Mouse (Mus musculus): ENCODE results near the gene Tac2. TPM values are rescaled to one million over a fixed set of nuclear protein-coding genes. Genes with fewer than 3 reads are reported as not detected.
A peak's percentile ranks its signal among the peaks of the same experiment; 100 is the strongest.

Gene Tac2
- polyA plus RNA-seq (2015; fragmentation: Nextera tagmentation; extraction: Ambion mirVana): 0.36 TPM in 1 of 2 replicates, not detected in the other

DNA sequence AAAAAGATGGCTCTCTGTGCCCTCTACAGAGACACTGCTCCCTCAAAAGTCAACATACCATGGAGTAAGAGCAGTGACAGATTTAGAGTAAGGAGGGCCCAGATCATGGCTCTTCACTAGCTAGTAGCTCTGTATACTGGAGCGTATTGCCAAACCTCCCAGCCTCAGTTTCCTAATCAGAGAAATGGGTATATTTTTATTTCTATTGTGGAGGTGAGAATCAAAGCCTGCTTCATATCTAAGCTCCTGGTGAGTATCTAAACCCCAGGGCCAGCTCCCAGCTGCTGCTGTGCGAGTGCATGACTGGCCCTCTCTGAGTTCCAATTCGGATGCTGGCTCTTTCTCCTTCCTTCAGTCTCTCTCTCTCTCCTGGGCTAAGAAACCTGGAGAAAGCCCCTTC lies at the start of gene Tac2:
TSS of gene Tac2 (plus strand) at position 301 of the 400 bp plus-strand sequence.
- no peak for ATAC-seq (replicated peaks)
- Histone ChIP-seq H3K4me2 (no peak within 1 kb of the TSS), H3K36me3 (replicated peaks) (no peaks in the 10 kb centered on the region), H3K27ac (no peak within 1 kb of the TSS), H3K9ac (no peak within 1 kb of the TSS), H3K9me3 (no peaks in the 10 kb centered on the region), H3K4me3 (no peak within 1 kb of the TSS), H3K27me3 (replicated peaks) (no peaks in the 10 kb centered on the region; the same call in 1 of the 2 replicates), H3K4me1 (peaks cover 26% of the 10 kb centered on the region)
- 84% methylated on average over 3 of the region's 3 CpGs for WGBS

DNA sequence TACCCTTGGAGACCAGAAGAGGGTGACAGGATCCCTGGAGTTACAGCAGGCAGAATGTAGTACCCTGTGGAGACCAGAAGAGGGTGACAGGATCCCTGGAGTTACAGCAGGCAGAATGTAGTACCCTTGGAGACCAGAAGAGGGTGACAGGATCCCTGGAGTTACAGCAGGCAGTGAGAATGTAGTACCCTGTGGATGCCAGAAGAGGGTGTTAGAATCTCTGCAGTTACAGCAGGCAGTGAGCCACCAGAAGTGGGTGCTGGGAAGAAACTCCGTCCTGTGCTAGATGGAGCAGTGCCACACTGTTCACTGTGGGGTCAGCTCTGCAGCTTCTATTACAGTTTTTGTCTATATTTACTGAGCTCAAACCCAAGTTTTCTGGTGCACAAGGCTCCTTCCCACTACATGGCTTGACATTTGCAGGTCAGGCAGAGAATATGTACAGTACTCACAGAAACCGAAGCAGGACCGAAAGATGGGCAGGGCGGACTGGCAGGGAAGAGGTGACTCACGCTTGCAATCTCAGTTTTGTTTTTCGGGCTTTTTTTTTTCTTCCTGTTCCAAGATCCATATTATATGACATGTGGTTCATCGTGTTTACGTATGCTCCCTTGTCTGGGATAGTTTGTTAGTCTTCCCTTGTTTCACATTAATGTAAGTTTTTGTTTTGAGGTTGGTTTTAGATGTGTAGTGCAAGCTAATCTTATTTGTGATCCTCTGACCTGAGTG lies 49.3 kb upstream of the Tac2 start:
- no peaks in the 10 kb centered on the region for H3K27me3 ChIP-seq (replicated peaks)
- H3K27ac ChIP-seq: 0 out of 2 replicates have a peak overlapping the region, but pooled peaks have one; percentile 36
- no peaks in the 10 kb centered on the region for H3K36me3 ChIP-seq (replicated peaks)
- no peak overlapping the region for H3K9ac ChIP-seq
- WGBS: 86% methylated on average over 8 of the region's 8 CpGs
- no peak for ATAC-seq (replicated peaks)
- peaks cover 15% of the 10 kb centered on the region for H3K4me1 ChIP-seq
- no peak overlapping the region for H3K4me3 ChIP-seq
- H3K9me3 ChIP-seq: no peaks in the 10 kb centered on the region
- H3K4me2 ChIP-seq: no peak overlapping the region

DNA sequence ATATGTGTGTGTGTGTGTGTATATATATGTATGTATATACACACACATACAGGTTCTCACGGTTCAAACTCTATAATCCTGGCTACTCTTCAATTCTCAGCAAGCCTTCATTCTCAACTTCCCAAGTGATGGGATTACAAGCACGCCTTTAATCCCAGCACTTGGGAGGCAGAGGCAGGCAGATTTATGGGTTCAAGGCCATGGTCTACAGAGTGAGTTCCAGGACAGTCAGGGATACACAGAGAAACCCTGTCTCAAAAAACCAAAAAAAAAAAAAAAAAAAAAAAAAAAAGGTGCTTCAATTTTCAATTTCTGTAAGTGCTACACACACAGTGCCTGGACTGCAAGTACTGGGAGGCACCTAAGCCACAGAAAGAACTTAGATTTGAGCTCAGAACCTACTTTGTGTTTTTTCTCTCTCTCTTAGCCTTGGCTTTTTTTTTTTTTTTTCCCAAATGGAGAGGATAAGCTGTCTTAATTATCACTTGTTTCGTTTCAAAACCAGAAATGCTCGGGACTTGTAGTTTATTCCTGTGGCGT lies 48.3 kb upstream of the Tac2 start:
- H3K27me3 ChIP-seq (replicated peaks): no peaks in the 10 kb centered on the region
- no peak for ATAC-seq (replicated peaks)
- H3K36me3 ChIP-seq (replicated peaks): no peaks in the 10 kb centered on the region
- H3K4me1 ChIP-seq: peaks cover 15% of the 10 kb centered on the region
- WGBS: 48% methylated on average over 5 of the region's 5 CpGs
- H3K9me3 ChIP-seq: no peaks in the 10 kb centered on the region
- H3K9ac ChIP-seq: peak overlapping the region; percentile 36
- H3K4me2 ChIP-seq: peak overlapping the region; percentile 98
- H3K27ac ChIP-seq: peak overlapping the region; percentile 75
- H3K4me3 ChIP-seq: peak overlapping the region; percentile 66

DNA sequence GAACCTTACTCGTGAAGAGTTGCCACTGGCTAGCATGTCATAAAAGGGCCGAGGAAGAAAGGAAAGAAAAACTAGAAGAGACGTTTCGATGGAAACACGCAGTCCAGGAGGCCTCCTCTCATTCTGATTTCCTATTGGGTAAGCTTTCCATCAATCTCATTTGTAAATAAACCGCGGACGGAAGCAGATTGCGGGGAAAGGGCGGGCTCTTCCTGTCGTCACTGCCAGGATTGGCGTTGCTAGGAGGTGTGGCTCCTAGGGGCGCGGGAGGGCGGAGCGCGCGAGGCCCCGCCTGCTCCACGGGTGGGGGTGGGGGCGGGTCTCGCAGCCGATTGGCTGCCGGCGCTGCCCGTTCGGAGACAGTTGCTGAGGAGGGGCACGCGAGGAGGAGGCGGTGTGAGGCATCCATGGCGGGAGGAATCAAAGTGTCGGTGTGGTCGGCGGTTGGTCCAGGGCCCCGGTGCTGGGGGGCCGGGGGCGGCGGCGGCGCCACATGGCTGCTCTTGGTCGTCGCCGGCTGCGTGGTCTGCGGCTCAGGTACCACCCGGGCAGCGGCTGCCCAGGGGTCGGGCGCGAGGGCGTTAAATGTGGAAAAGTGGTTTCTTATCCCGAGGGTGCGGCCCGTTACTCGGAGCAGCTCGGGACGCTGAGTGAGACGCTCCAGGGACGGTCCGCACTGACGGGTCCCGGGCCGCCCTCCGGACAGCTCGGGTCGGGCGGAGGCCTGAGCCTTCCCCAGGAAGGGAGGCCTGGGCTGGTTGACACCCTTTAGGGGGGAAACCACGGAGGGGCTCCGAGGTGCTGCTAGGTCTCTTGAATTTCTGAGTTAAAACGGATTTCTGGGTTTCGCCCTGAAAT lies 47.4 kb upstream of the Tac2 start:
- Histone ChIP-seq H3K27me3 (replicated peaks) (no peaks in the 10 kb centered on the region), H3K9me3 (no peaks in the 10 kb centered on the region), H3K27ac (peak overlapping the region; percentile 75), H3K4me3 (peak overlapping the region; percentile 66), H3K4me1 (peaks cover 15% of the 10 kb centered on the region), H3K4me2 (peak overlapping the region; percentile 98), H3K9ac (peak overlapping the region; percentile 72), H3K36me3 (replicated peaks) (no peaks in the 10 kb centered on the region)
- under 1% methylated on average over 71 of the region's 71 CpGs for WGBS
- ATAC-seq (replicated peaks): peak; percentile 97

DNA sequence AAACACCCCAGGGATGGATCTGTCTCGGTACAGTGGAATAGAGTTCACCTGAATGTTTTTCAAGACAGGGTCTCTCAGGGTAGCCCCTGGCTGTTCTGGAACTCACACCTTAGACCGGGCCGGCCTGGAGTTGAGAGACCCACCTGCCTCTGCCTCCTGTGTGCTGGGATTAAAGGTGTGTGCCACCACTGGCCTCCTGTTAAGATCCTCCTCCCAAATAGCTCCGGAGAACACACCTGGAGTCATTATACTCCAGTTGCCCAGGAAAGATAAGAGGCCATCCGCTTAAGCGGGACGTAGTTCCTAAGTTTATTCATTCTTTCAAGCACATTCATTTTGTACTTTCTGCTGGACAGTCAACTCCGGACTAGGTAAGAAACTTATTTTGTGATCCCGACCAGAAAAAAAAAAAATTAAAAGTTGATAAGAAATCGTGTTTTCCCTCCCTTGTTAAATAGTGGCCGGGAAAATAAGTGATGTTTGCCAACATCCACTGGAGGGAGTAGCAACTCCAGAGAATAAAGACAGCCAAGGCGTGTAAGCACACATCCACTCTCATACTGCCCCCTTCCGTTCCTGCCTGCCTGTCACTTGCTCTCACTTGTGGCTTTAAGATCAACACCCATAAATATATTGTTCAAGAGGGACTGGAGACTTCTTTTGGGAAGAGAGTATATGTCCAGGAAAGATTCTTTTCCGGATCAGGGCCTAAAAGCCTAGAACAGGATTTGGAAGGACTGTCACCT lies 46.5 kb upstream of the Tac2 start:
- Histone ChIP-seq H3K36me3 (replicated peaks) (no peaks in the 10 kb centered on the region), H3K27ac (no peak overlapping the region), H3K9me3 (no peaks in the 10 kb centered on the region), H3K4me3 (peak overlapping the region; percentile 66), H3K27me3 (replicated peaks) (no peaks in the 10 kb centered on the region), H3K4me1 (peaks cover 15% of the 10 kb centered on the region), H3K4me2 (peak overlapping the region; percentile 98), H3K9ac (peak overlapping the region; percentile 72)
- WGBS: 8% methylated on average over 14 of the region's 14 CpGs
- peak; percentile 21 for ATAC-seq (replicated peaks)

DNA sequence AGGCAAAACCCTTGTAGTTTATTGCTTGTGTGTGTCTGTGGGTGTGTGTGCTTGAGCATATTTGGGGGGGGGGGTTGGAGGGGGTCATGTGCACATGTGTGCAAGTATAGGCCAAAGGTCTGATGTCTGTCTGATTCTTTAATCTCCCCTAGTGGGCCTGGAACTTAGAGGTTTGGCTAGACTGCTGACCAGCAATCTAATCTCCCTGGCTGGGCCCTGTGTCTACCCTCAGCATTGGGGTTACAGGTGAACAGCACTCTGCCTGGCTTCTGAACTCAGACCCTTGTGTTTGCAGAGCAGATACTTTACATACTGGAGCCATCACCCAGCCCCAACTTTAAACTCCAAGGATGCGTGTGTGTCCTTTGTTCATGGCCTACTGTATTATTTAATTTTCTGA lies 45.1 kb upstream of the Tac2 start:
- no peak overlapping the region for H3K4me2 ChIP-seq
- H3K27me3 ChIP-seq (replicated peaks): no peaks in the 10 kb centered on the region
- H3K27ac ChIP-seq: no peak overlapping the region
- H3K36me3 ChIP-seq (replicated peaks): no peaks in the 10 kb centered on the region
- H3K9ac ChIP-seq: no peak overlapping the region
- H3K4me3 ChIP-seq: no peak overlapping the region
- H3K4me1 ChIP-seq: peaks cover 15% of the 10 kb centered on the region
- H3K9me3 ChIP-seq: no peaks in the 10 kb centered on the region
- ATAC-seq (replicated peaks): no peak
- 83% methylated on average over 1 of the region's 1 CpGs for WGBS

DNA sequence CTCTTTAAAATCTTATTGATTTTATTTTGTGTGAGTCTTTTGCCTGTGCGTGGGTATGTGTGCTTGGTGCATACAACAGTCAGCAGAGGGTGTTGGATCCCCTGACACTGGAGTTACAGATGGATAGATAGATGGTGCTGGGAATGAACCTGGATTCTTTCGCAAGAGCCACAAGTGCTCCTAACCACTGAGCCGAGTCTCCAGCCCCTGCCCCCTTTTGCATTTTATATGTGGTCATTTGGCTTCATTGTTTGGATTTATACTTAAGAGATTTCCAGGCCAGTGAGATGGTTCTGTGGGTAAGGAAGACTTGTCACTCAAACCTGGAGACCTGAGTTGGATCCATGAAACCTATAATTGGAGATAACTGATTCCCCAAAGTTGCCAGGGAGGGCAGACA lies 44.4 kb upstream of the Tac2 start:
- Histone ChIP-seq H3K4me3 (no peak overlapping the region), H3K36me3 (replicated peaks) (no peaks in the 10 kb centered on the region), H3K9me3 (no peaks in the 10 kb centered on the region), H3K9ac (no peak overlapping the region), H3K4me2 (no peak overlapping the region), H3K4me1 (peaks cover 15% of the 10 kb centered on the region), H3K27ac (no peak overlapping the region), H3K27me3 (replicated peaks) (no peaks in the 10 kb centered on the region)
- whole genome bisulfite sequencing: 82% methylated on average over 3 of the region's 3 CpGs
- no peak for ATAC-seq (replicated peaks)

DNA sequence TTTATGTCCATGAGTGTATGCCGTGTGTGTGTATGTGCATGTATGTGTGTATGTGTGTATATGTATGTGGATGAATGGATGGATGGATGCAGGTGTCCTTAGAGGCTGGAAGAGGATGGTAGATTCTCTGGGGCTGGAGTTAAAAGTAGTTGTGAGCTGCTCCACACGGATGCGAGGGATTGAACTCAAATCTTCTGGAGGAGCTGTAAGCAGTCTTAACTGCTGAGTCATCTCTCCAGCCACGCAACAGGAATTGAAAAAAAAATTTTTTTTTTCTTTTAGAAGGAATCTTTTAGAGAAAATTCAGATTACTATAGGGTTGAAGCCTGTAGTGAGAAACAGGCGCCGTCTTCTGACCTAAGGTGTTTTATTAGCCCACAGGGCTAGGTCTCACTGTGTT lies 41.4 kb upstream of the Tac2 start:
- Histone ChIP-seq H3K27me3 (replicated peaks) (no peaks in the 10 kb centered on the region), H3K9me3 (no peaks in the 10 kb centered on the region), H3K9ac (no peak overlapping the region), H3K4me1 (peaks cover 4% of the 10 kb centered on the region), H3K4me2 (no peak overlapping the region), H3K36me3 (replicated peaks) (no peaks in the 10 kb centered on the region), H3K27ac (no peak overlapping the region), H3K4me3 (no peak overlapping the region)
- no peak for ATAC-seq (replicated peaks)
- 94% methylated on average over 6 of the region's 6 CpGs for WGBS

DNA sequence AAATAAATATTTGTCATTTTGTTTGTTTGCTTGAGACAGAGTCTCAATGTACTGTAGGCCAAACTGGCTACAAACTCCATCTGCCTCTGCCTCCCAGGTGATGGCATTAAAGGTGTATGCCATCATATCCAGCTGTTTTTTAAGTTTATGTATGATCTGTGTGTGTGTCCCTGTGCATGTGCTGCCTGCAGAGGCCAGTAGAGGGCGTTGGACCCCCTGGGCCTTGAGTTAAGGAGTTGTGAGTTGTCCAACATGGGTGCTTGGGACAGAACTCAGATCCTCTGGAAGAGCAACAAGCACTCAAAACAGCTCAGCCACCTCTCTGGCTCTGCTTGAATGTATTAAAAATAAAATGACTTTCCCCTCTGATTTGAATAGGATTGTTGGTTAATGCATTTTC lies 33.2 kb upstream of the Tac2 start:
- no peak for ATAC-seq (replicated peaks)
- Histone ChIP-seq H3K36me3 (replicated peaks) (0 out of 2 replicates have a peak, but pooled peaks cover under 1% of the 10 kb centered on the region), H3K4me1 (no peaks in the 10 kb centered on the region), H3K9ac (no peak overlapping the region), H3K4me3 (no peak overlapping the region), H3K9me3 (no peaks in the 10 kb centered on the region), H3K27me3 (replicated peaks) (no peaks in the 10 kb centered on the region), H3K4me2 (no peak overlapping the region), H3K27ac (no peak overlapping the region)
- WGBS: 44% methylated on average over 1 of the region's 1 CpGs

DNA sequence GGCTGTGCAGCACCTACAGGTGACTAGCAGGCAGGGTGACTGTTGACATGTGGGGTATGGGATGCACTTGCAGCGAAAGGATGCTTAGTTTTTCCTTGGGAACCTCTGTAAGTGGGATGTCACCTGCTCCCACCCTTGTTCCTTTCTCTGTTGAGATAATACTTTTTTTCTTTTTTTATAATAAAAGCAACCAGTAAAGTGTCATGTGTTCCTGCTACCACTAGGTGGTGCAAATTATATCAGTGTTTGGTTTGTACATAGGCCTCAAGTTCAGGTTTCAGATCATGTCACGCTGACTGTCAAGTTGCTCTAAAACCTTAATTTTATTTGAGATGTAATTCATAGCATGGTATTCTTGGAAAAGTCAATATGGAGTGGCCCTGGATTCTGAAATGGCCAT lies 29.6 kb upstream of the Tac2 start:
- Histone ChIP-seq H3K9me3 (no peaks in the 10 kb centered on the region), H3K27me3 (replicated peaks) (no peaks in the 10 kb centered on the region), H3K27ac (no peak overlapping the region), H3K36me3 (replicated peaks) (0 out of 2 replicates have a peak, but pooled peaks cover 4% of the 10 kb centered on the region), H3K4me1 (no peaks in the 10 kb centered on the region), H3K4me2 (no peak overlapping the region), H3K9ac (no peak overlapping the region), H3K4me3 (no peak overlapping the region)
- ATAC-seq (replicated peaks): no peak
- 58% methylated on average over 2 of the region's 2 CpGs for WGBS

DNA sequence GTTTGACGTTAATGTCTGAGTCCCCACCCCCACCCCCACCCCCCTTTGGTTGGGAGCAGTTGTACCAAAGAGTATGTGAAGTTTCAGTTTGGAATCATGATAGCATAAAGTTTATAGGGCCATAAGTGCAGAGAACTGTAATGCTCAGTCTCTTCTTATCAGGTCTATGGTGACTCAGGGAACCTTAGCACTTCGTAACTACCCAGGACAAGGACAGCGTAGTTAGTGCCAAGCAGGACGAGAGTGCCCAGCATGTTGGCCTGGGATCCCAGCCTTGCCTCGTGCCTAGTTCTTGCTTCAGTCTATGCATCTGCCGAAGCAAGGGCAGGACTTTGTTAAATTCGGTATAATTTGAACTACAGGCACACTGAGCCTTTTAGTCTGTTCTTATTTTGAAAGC lies 28.5 kb upstream of the Tac2 start:
- no peak overlapping the region for H3K4me3 ChIP-seq
- no peaks in the 10 kb centered on the region for H3K4me1 ChIP-seq
- 94% methylated on average over 7 of the region's 7 CpGs for WGBS
- ATAC-seq (replicated peaks): no peak
- no peaks in the 10 kb centered on the region for H3K27me3 ChIP-seq (replicated peaks)
- H3K9ac ChIP-seq: no peak overlapping the region
- H3K36me3 ChIP-seq (replicated peaks): 0 out of 2 replicates have a peak, but pooled peaks cover 4% of the 10 kb centered on the region
- no peak overlapping the region for H3K4me2 ChIP-seq
- H3K27ac ChIP-seq: no peak overlapping the region
- H3K9me3 ChIP-seq: no peaks in the 10 kb centered on the region

DNA sequence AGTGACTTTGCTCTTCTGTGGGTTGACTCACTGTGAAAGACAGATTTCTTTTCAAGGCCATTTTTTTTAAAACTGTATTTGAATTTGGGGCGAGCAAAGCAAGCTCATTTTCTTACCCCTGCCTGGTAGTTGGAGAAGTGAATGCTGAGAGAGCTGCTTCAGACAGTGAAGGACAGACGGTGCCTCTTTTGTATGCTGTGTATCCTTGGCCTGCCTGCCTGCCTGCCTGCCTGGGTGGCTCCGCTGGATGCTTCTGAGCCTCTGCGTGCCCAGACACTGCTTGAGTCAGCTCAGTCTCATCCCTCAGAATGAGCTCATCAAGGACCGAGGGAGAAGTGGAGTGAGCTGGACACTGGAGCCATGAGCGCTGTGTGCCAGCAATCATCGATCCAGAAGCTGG lies 25.3 kb upstream of the Tac2 start:
- H3K4me2 ChIP-seq: no peak overlapping the region
- H3K9ac ChIP-seq: no peak overlapping the region
- 0 out of 2 replicates have a peak, but pooled peaks cover 4% of the 10 kb centered on the region for H3K36me3 ChIP-seq (replicated peaks)
- no peak overlapping the region for H3K4me3 ChIP-seq
- no peak for ATAC-seq (replicated peaks)
- H3K27ac ChIP-seq: no peak overlapping the region
- 88% methylated on average over 7 of the region's 7 CpGs for WGBS
- no peaks in the 10 kb centered on the region for H3K9me3 ChIP-seq
- H3K27me3 ChIP-seq (replicated peaks): no peaks in the 10 kb centered on the region
- H3K4me1 ChIP-seq: no peaks in the 10 kb centered on the region

All from midbrain, embryonic 15.5 days (tissue).